Mouse (Mus musculus) gastrocnemius, adult 18-20 months (tissue): ENCODE data around the gene Rap1gap2. TPM values are rescaled to one million over a fixed set of nuclear protein-coding genes. Genes with fewer than 3 reads are reported as not detected.
A peak's percentile ranks its signal among the peaks of the same experiment; 100 is the strongest.

Experiments used
- DNase-seq: peaks from one replicate; pipeline ENCODE4 v3.0.0; 2021; ENCODE audit warnings: low spot score
- total RNA-seq, 2 experiments: library from RNA; stranded (reverse); gene quantifications; 2 replicates each; pipeline ENCODE4 v1.2.3; 2021

Rap1gap2 gene
- total RNA-seq, 2 experiments from 2014 or later: 5.1 to 6.7 TPM

DNA sequence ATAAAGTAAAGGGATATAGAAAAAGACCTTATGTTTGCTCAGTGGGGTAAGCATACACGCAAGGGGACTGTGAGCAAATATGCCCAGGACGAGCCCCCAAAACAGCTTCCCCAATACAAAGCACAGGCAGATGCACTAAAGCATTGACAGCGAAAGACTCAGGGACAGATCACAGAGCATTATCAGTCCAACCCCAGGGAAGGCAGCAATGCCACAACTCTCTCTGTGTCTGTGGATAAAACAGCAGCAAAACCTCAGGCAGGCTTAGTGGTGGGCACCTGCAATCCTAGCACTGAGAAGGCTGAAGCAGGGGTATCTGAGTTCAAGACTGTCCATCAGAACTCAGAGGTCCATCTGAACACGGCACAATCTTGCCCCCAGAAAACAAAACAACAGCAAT lies 73.4 kb downstream of the Rap1gap2 start:
- no peak for DNase-seq

DNA sequence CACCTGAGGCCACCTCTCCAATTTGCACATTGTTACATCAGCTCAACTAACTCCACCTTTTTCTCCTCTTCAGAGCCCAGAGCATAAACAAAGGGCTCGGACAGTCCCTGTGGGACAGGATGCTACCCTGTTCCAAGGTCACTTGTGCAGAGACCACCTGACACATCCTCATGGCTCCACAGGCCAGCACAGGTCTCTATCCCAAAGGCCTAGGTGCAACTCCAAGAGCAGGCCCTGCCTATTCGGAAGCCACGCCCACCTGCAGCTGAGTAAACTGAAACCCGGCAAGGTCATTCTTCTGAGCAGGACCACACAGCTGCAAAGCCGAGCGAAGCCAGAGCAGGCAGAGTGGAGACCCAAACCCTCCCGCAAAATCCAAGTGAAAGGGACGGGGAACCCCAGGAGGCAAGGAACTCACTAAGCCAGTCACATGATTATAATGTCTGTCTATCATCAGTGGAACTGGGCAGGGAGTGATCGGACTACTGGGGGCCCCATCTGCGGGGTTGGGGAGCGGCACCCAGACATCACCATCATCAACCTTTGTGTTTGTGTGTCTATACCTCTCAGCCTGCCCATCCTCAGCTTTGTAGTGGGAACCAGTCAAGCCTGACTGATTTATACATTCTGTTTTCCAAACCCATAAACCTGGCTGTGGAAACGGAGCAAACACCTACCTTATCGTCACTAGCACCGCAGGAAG lies 74.4 kb downstream of the Rap1gap2 start:
- no peak for DNase-seq

DNA sequence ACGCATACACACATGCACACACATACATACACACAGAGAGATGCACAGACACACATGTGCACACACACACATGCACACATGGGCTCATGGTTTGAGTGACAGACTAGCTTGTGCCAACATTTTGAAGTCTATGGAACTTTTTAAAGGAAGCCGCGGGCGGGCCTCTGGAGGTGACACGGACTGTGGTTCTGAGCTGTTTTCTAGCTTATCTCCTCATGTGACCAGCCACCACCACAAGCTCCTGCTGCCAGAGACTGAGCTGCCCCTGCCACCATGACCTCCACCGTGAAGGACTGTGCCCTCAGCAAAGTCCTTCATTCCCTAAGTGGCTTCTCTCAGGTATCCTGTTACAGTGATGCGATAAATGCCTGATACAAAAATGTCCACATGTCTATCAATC lies 76.3 kb downstream of the Rap1gap2 start:
- DNase-seq: no peak

DNA sequence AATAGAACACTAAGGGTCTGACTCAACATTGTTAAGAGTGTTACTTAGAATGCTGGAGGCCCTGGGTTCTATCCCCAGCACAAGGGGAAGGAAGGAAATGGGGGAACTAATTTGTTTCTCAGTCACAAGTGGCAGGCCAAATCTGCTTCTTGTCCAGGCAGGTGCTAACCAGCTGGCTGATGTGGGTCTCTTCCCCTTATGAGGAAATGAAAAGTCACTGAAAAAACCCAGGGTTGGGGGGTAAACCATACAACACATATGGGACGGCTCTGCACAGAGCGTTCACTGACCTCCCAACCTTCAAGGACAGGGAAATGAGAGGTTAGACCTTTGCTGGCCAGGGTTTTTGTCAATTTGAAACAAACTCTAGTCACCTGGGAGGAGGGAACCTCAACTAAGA lies 77.7 kb downstream of the Rap1gap2 start:
- DNase-seq: no peak

DNA sequence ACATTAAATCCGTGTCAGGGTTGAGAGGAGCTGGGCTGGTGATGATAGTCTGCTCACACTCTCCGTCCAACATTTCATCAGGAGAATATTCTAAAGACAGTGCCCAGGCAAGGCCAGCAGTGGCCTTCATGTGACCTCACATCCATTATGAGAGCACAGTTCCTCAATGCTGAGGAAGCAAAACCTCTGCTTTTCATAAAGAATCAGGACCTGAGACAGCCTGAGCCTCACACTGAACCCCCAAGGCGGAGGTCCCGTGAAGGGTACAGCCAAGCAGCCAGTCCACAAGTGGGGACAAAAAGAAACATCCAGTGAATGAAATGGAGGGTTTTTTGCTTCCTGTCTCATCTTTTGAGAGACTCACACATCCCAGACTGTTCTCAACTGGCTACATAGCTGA lies 78.3 kb downstream of the Rap1gap2 start:
- no peak for DNase-seq

DNA sequence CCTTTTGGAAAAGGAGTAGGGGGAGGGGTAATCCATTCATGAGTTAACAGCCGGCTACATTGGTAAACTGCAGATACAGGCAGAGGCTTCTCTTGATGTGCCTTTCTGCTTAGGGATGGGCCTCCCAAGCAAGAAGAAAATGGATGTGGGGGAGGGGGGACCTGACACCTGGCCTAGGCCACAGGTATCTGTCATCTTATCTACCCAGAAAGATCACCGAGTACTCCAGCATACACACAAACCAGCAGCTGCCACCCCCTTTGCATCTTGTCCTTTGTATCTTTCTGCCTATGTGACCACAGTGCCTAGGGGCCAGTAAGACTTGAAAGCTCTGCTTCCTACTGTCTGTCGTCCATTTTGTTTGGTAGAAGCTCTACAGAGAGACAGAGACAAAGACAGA lies 79.0 kb downstream of the Rap1gap2 start:
- no peak for DNase-seq

DNA sequence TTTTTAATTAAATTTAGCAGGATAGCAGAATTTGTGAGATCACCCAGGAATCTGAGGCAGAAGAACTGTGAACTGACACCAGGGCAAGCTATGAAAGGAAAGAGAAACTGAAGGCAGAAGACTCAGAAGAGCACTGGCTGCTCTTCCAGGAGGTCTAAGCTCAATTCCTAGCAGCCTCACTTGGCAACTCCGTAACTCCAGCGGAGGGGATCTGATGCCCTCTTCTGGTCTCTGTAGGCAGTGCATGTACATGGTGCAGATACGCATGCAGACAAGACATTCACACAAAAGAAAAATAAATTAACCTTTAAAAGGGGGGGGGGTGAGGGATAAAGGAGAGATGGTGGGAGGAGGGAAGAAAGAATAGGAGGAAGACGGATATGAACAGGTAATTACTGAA lies 80.9 kb downstream of the Rap1gap2 start:
- DNase-seq: no peak

DNA sequence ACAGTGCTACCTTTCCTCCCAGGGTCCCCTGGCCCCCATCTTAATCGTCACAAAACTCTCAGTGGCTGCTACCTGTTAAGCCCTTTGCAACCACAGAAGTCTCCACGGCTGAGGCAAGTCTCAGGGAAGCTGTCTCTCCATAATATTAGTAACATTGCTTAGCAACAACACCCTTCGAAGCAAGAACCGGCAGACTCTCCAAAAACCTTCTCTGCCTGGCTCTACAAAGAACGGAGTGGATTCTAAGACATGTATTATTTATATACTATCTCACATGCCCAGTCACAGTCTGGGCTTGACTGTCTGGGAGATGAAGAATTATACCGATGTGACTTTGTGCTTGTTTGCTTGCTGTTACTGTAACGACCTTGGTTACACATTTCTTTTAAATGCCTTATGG lies 83.2 kb downstream of the Rap1gap2 start:
- no peak for DNase-seq

DNA sequence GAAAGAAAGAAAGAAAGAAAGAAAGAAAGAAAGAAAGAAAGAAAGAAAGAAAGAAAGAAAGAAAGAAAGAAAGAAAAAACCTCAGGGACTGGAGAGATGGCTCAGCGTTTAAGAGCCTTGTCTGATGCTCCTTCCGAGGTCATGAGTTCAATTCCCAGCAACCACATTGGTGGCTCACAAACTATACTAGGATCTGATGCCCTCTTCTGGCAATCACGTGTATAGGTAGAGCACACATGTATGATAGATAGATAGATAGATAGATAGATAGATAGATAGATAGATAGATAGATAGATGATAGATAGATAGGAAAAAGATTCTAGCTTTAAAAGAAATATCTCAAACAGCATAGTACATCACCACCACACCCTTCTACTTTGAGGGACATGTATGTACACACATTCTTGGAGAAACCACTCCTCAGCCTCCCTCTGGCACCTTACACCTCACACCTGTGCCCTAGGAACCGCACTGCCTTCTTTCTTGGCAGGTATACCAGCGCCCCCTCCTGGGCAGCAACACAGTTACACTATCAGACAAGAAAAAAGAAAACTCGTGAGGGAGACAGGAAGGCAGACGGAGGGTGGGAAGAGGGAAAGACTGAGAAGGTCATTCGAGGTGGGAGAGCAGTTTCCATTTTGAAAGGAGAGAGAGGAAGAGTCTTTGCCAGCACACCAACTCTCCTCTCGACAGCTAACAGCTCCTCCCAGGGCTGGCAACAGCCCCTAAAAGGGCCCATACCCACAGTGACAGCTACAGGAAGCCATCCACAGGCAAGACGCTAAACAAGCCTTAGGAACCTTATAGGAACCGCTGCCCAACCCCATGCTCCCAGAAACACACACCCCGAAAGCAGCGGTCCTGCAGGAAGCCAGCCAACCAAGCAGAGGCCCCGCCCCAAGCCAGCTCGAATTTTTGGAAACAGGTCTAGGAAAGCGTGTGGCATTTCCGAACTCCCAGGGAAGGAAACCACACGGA lies 84.2 kb downstream of the Rap1gap2 start:
- peak; percentile 32 for DNase-seq

DNA sequence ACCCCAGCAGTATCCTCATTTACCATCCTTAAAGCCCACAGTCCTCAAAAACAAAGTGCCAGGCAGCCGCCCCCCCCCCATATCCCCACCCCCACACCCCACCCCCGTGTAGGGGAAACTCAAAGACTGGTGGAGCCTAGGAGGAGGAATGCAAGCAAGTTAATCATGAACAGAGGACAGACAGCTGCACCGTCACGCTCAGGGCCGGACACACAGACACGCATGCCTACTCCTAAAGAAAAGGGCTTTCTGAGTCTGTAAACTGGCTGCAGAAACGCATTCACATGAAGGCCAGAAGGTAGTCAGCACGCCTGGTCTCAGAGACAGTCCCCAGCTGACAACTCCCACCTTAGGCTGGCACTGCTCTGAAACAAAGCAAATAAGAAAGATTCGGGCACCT lies 85.1 kb downstream of the Rap1gap2 start:
- no peak for DNase-seq

DNA sequence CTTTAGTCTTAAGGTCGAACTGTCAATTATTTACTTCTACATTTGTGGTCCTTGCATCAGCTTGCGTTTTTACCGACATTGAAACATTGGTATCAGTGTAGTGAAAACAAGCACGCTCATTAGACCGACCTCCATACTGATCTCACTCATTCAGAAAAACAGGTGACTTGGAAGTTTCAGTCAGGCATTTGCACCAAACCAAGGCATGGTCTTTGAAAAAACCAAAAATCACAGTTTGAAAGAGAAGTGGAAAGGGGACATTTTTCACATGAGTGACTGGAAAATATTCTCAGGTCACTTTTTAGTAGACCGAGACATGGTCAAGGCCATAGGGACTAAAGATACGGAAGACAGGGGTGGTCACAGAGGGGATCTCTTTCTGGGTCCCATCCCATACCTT lies 85.5 kb downstream of the Rap1gap2 start:
- no peak for DNase-seq

DNA sequence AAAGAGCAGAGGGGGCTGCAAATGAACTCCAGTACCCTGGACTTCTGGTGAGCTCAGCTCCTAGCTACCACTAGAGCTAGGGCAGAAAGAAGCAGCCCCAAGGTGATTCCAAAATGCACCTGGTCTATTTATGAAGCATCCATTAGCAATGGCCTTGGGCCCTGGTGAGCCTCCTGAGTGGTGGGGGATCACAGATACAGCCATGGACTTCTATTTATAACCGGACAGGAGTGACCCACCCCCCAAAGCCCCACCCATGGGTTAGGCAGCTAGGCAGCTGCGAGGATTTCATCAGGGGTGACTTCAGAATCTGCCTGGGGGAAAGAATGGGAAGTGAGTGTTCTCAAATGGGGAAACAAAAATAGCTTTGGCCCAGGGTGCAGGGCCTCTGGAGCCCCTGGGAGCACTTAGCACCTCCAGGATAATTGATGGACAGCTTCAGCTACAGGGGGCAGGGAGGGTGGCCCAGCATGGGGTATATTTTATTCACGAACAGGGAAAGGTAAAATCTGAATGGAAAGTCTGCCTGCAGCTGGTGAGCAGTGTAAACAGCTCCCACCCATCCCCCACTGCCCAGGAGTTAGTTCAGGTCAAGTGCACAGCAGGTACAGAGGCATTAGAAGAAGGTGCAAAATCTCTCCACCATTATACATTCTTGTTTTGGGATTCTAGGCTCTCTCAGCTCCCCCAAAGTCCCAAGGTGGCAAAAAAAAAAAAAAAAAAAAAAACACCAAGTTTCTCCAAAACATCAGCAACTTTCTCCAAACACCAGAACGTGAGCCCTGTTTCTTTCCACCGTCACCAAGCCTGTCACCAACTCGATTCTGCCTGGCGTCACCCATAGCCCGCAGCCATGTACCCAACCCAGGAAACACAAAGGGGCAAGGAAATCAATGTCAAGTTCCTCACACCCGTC lies 86.4 kb downstream of the Rap1gap2 start:
- no peak for DNase-seq

DNA sequence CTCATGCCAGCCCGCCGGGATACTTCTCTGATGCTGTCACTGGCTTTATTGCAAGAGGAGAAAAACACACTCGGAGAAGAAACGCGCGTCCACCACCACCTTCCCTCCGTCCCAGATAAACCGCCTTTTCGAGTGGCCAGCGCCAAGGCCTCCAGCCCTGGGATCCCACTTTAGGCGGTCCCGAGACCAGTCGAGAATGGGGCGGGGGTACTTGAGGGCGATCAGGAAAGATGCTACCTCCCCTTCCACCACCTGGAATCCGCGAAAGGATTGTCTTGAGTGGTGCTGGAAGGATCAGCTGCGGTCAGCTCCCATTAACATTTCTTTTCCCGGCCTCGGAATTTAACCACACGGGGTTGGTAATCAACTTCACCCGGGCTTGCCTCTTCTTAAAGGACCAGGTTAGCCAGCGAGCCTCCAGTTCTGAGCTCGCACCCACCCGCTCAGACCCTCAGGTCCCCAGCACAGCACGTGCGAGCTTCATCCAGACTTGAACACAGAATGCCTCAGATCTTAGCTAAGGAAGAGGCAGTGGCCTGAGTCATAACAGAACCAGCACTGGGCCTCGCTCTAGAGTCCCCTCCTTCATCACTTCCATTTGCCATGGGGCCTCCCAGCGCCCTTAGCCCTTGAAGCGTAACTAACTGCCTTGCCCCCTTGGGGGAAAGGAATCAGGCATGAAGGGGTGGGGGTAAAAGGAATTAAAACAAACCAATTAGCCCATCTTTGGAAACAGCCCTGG lies 87.3 kb downstream of the Rap1gap2 start:
- no peak for DNase-seq

DNA sequence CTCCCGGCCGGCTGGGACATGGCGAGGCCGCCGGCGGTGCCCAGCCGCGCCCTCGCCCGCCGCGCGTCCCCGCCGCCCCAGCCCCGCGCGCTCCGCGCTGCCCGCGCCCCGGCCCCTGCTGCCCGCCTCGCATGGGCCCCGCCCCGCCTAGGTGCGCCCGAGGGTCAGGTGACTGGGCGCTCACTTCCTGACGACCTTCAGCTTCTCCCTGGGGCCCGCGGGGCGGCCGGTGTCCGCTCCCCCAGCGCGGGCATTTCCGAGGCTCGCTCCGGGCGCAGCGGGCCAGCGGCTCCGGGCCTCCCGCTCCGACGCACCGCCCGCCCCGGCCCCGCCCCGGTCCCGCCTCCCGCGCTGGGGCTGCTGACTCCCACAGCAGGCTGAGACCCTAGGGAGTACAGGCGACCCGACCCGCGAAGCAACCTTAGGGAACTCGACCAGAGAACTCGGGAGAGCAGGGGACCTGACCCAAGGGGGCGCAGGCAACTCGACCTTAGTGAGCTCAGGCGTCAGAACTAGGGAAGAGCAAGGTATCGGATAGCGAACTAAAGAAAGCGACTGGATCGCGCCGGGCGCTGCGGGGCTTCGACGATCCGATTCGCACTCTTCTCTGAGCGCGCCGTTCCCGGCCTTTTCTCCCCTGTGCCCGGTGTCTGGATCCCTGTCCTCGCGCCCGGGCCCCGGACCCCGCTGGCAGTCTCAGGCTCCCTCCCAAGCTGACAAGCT lies 88.1 kb downstream of the Rap1gap2 start:
- peak; percentile 60 for DNase-seq

DNA sequence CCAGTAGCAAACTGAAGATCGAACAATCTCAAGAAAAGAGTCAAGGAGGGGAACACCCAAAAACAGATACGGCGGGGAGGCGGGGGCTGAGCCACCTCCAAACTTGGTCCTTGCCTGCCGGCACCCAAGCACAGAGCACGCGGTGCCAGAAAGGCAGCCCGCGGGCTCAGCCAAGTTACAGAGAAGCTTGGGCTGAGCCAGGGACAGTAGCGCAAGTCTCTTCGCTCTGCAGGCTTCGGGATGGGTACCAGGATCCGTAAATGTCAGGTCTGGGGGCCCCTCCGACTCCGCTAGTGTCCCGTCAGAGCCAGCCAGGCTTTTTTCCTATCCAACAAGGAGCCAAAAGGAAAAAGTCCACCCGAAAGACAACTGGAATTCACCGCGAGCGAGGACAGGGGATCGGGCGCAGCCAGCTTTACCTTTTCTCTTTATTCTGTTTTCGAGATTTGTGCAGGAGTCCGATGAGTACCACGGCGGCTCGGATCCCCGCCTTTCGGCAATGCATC lies 88.7 kb downstream of the Rap1gap2 start:
- peak; percentile 15 for DNase-seq

DNA sequence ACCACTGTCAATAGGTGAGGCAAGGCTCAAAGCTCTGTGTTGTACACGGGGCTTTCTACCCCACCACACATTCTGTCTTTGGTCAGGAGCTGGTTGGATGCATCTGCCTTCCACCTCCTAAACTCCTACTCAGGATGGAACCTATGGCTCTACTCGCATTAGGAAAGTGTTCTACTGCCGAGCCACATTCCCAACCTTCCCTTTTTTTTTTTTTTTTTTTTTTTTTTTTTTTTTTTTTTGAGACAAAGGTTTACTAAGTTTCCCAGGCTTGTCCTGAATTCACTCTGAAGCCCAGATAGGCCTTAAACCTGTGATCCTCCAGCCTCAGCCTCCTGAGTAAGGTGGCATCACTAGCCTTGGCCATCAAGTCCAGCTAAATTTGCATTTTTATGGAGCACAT lies 90.5 kb downstream of the Rap1gap2 start:
- DNase-seq: no peak

DNA sequence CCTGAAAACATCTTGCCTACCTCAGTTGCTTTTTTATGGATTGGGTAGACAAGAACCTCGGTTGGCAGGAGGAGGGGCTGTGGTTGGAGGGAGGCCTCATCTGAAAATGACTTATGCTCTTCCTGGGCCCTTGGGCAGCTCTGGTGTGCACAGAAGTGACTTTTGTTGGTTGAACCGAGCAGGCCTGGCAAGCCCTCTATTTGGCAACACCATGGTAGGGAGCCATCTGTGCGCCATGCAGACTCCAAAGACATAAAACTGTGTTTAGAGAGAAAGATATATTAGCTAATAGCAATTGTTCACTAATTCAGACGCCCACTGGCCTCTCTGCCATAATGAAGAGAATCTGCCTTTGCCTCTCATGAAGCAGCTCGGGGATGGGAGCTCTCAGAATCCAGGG lies 94.6 kb downstream of the Rap1gap2 start:
- no peak for DNase-seq

DNA sequence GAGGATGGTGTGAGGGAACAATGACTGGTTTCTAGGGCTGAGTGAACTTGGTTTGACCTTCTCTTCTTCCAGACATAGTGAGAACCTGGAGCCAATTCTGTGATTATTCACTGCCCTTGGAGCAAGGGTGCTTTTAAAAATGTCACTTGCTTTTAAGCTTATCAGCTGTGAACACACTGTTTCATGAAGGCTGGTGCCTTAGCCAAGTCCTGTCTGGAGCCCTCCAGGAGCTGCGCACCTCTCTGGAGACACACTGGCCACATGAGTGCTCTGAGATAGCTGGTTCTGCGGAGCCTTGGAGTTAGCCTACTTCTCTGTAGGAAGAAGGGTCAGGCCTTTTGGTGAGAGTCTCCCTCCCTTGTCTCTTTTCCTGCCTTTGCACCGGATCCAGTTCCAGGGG lies 95.7 kb downstream of the Rap1gap2 start:
- DNase-seq: no peak

DNA sequence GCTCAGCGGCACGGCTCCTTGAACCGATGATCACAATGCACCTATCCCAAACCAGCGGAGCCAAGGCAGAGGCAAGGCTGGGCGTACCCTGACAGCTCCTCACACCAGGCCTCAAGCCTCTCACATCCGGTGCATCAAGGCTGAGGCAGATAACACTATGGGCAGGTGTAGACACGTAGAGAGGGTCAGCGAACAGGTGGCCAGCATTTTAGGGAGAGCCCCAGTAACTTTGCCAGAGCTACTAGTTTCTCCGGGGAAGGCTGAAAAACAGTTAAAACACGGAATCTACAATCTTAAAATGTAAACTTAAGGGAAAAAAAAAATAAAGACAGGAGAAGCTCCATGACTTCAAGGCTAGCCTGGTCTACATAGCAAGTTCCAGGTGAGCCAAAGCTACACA lies 98.1 kb downstream of the Rap1gap2 start:
- DNase-seq: no peak

DNA sequence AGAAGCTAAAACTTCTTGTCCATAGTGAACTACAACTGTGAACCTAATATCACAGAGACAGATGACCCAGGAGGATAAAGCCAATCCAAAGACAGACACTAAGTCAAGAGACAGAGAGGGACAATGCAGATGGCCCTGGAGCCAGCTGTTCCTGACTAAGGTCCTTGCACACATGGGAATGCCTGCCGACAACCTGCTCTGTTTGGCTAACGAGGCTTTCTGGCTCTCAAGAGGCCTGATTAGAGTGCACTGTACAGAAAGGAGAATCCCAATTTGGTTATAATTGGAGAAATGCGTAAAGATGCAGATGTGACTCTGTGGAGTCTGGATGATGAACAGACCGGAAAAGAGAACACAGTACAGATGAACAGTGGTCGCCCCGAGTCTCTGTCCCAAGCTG lies 104.4 kb downstream of the Rap1gap2 start:
- no peak for DNase-seq
